Mouse (Mus musculus) heart, adult 8-10 months (tissue): Measurements from ENCODE around the gene Ccdc24. TPM values are rescaled to one million over a fixed set of nuclear protein-coding genes. Genes with fewer than 3 reads are reported as not detected.

Experiments used
- DNase-seq: peaks from one replicate; pipeline ENCODE4 v3.0.0; 2022; ENCODE audit warnings: low spot score
- total RNA-seq, 4 experiments: library from RNA; stranded (reverse); gene quantifications; 2 replicates each; pipeline ENCODE4 v1.2.4; 2022

Ccdc24 gene
- total RNA-seq, result under 1 TPM in 2 of 4 experiments, not detected in 2; 0.25 to 0.50 TPM

GRCm38 (mm10) chr4:117872471-117872886 lies at the start of gene Ccdc24:
Gene Ccdc24, minus strand, starts transcription at chr4:117872557.
- no peak for DNase-seq

- DNase-seq, result no peak
These were observed 49.0 kb upstream of the Ccdc24 start for GRCm38 (mm10) chr4:117921358-117921757.

GRCm38 (mm10) chr4:117918762-117919161 lies 46.4 kb upstream of the Ccdc24 start:
- no peak for DNase-seq

- DNase-seq, result no peak
These were observed 45.9 kb upstream of the Ccdc24 start for GRCm38 (mm10) chr4:117918261-117918660.

GRCm38 (mm10) chr4:117917847-117918246 lies 45.5 kb upstream of the Ccdc24 start:
- DNase-seq, result no peak

- no peak for DNase-seq
These were observed 45.0 kb upstream of the Ccdc24 start for GRCm38 (mm10) chr4:117917402-117917801.

- DNase-seq, result no peak
These were observed 44.0 kb upstream of the Ccdc24 start for GRCm38 (mm10) chr4:117916386-117916785.

- no peak for DNase-seq
These were observed 43.2 kb upstream of the Ccdc24 start for GRCm38 (mm10) chr4:117915489-117916105.

- peak; percentile 96 for DNase-seq
These were observed 42.5 kb upstream of the Ccdc24 start, which contains the start of gene Ipo13 for GRCm38 (mm10) chr4:117914591-117915442. Gene Ipo13, minus strand, starts transcription at chr4:117914999.

GRCm38 (mm10) chr4:117914031-117914430 lies 41.7 kb upstream of the Ccdc24 start:
- no peak for DNase-seq

GRCm38 (mm10) chr4:117913421-117913820 lies 41.1 kb upstream of the Ccdc24 start:
- DNase-seq, result no peak

GRCm38 (mm10) chr4:117912685-117913273 lies 40.4 kb upstream of the Ccdc24 start:
- no peak for DNase-seq

GRCm38 (mm10) chr4:117912131-117912561 lies 39.8 kb upstream of the Ccdc24 start:
- DNase-seq, result no peak

- no peak for DNase-seq
These were observed 36.6 kb upstream of the Ccdc24 start for GRCm38 (mm10) chr4:117908834-117909453.

GRCm38 (mm10) chr4:117906196-117906595 lies 33.8 kb upstream of the Ccdc24 start:
- DNase-seq, result no peak

GRCm38 (mm10) chr4:117904761-117905160 lies 32.4 kb upstream of the Ccdc24 start:
- no peak for DNase-seq

- no peak for DNase-seq
These were observed 31.7 kb upstream of the Ccdc24 start for GRCm38 (mm10) chr4:117904094-117904493.

- no peak for DNase-seq
These were observed 25.8 kb upstream of the Ccdc24 start for GRCm38 (mm10) chr4:117898111-117898510.

- no peak for DNase-seq
These were observed 23.7 kb upstream of the Ccdc24 start for GRCm38 (mm10) chr4:117896031-117896430.

- DNase-seq, result no peak
These were observed 23.0 kb upstream of the Ccdc24 start for GRCm38 (mm10) chr4:117895339-117895738.

- no peak for DNase-seq
These were observed 22.2 kb upstream of the Ccdc24 start for GRCm38 (mm10) chr4:117894601-117895000.

GRCm38 (mm10) chr4:117893376-117893775 lies 21.0 kb upstream of the Ccdc24 start:
- DNase-seq, result no peak
